Mouse (Mus musculus): ENCODE measurements at regions not wholly inside any gene's neighbourhood (a gene's known extent, or its start where the extent isn't known, plus 50 kb on each side); places are given as distances from the start of the nearest gene placed in this dataset.
A peak's percentile ranks its signal among the peaks of the same experiment; 100 is the strongest.

DNA sequence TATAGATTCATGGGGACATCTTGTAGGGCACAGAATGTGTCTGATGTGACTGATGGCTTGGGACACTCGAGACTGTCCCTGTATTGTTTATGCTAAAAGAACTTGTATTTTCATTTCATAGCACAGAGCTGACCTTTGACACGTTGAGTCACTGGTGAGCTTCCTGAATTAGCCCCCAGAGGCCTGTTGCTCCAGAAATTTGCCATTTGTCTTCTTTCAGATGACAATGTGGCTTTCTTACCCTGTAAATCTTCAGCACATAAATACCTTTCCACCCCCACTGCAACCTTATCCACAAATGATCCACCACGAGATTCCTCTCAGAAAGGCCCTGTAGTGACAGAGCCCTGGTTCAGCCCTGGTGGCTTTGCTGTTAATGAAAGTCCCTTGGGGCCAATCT, 335.5 kb upstream of the Zfp637 start:
- DNase-seq (ENCODE audit: low spot score in 2 of 2) = no peak

DNA sequence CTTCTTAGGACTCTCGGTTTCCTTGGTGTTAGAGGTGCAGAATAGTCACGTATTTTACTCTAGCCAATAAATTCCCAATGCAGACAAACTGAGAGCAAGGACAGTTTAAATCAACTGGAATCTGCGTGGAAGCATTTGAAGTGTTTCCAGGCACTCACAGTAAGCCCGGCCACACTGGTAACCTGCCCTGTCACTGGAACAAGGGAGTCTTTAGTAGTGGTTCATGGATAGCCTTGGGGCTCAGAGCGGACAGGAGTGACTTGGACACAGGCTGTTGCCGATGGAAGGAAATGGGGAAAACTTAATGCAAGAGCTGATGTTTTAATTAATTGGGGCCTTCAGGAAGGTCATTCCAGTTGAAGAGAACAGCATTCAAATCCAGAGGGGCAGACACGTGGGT, 334.4 kb upstream of the Zfp637 start:
- no peak for DNase-seq (ENCODE audit: low spot score in 2 of 2)

DNA sequence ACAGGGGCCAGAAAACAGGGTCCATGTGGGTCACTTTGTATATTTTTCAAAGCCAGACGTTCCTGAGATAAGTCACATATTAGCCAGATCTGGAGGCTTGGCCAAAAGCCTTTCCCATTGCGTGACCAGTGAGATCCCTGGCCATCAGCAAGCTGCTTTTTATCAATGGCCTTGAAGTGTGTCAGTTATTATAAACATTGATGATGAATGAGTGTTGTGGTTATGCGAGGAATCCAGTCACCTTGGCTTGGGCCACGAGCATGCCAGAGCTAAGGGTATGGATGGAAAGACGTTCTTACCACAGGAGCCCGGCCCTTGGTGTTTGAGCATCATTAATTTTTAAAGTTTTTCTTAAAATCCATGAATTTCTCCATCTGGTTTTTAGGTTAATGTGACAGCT, 332.1 kb upstream of the Zfp637 start:
- DNase-seq (ENCODE audit: low spot score in 2 of 2) = no peak

DNA sequence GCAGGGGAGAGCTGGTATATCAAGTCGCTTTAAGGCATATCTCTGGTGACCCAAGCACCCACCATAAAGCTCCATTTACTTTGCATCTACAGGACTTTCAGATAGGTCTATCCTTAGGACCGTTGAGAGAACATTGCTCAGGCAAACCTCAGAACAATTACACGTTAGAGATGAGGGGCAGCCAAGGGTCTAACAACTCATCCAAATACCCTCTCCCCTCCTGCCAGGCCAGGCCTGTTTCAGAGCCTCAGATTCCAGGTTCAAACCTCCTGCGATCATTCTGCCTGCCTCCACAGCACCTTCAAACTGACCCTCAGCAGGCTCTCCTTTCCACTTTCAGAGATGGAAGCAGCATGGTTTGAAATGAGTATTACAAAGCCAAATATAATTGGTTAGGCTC, 331.0 kb upstream of the Zfp637 start:
- no peak for DNase-seq (ENCODE audit: low spot score in 2 of 2)

DNA sequence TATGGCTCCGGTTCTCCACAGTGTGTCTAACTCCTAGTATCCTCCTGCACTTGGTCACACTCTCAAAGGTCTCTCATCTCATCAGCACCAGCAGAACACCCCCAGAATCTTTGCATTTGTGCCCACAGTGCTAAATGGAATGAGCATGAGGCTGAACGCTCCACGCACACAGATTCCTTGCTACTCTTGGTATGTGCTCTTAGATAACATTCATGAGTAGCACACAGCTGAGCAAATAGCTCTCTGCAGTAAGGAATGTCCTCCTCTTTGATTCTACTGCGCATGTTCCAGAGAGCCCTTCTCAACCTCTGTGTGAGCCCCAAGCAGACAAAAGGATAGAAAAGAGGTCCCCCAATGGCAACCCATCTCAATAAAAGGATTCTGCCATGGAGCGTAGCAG, 326.1 kb upstream of the Zfp637 start:
- DNase-seq (ENCODE audit: low spot score in 2 of 2) = no peak

DNA sequence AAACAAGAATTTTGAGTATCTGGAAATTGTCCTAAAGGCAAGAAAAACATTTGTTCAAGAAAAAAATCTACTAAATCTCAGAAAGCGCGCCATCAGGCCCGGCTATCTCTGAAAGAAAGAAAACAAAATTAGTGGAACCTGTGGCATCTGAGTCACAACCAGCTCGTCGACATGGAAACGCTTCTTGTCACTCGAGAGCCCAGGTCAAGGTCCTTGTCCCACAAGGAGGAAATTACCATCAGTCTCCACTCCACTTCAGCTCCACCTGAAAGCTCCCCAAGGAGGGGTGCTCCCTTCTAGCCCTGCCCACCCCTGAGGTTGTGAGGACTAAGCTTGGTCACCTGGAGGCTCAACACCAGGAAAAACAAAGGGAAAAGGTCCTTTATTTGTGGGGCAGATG, 324.1 kb upstream of the Zfp637 start:
- no peak for DNase-seq (ENCODE audit: low spot score in 2 of 2)

DNA sequence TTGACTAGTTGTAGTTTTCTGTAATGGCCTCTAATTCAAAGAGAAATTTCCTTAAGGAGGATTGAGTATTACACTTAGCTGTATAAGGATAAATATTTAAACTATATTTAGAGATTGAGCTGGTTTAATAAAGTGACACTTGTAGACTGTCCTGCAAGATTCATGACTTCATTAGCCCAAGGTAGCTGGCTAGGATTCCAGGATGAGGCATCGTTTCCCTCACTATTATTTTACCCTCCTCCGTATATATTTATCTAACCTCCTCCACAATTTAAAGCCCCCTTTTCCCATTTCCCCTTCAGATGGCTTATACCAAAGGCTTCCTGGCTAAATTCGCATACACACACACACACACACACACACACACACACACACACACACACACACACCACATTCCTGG, 322.0 kb upstream of the Zfp637 start:
- DNase-seq (ENCODE audit: low spot score in 2 of 2) = no peak

DNA sequence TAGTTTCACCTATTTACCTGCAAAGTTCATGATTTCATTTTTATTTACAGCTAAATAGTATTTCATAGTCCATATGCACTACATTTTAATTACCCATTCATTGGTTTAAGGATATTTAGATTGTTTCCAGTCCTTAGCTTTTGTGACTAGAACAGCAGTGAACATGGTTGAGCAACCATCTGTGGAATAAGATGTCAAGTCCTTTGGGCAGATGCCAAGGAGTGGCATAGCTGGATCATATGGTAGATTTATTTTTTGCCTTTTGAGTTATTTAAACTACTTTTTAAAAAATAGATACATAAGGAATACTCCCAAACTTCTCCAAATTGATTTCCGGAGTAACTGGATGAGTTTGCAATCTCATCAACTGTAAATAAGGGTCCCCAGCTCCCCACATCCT, 321.5 kb upstream of the Zfp637 start:
- no peak for DNase-seq (ENCODE audit: low spot score in 2 of 2)

DNA sequence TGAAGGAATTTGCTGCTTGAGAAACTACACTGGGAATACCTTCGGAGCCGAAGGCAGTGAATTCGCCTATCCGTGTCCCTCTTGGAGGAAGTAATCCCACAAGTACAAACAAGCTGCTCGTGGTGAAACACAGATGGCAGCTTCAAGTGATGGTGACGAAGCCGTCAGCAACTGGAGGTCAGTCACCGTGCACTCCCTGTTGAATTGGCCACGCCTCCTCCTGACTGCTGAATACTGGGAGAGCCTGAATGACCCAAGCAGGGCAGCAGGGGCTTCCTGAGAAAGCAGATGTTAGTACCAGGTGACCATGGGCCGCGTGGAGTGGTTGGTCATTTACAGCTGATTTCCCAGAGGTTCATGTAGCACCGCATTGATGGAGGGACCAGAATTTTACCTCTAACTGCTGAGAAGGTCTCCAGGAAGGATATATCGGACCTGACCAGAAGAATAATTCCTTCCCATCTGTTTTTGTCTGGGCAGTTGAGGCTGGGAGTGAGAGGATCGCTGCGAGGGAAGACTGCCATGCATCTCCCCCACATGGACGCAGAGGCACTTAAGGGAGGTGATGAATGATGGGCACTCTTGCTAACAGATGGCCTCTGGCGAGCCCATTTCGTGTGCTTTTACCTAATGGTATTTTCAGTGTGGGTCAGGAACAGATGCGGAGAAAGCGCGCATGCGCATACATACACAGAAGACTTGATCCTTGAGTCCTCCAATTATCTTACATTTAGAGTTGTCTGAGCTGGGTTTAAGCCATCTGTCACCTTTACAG, 314.6 kb upstream of the Zfp637 start:
- no peak for DNase-seq (ENCODE audit: low spot score in 2 of 2)

DNA sequence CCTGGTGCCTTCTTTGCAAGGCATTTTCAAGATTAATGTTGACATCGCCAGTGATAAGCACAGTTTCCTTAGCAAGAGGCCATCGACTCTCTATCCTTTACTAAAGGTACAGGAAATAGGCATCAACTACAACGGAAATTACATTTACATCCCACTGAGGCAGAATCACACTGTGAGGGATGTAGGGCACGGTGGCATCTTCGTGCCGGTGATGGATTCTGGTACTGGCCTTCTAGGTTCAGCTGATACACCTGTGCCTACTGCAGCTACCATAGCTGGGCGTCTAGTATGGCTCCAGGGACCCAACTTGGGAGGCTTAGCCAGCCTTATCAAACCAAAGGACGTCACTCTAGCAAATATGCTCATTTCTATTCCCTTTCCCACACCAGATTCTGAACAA, 313.5 kb upstream of the Zfp637 start:
- DNase-seq (ENCODE audit: low spot score in 2 of 2) = no peak

DNA sequence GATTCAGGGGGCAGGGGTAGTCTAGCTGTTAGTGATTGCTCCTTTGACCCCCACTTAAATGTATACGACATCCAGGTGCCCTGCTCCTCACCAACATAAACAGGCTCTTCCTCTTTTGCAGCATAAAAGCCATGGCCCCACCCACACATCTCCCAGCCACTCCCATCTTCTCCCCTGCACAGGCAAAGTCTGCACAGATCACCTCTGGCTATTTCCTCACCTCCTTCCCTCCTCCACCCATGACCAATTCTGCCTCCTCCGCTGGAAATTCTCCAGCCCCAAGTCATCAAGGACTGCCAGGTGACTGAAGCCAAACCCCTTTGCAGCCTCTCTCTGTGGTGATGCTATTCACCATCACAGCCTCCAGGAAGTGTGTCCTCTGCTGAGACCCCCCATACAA, 306.8 kb upstream of the Zfp637 start:
- DNase-seq (ENCODE audit: low spot score in 2 of 2) = no peak

DNA sequence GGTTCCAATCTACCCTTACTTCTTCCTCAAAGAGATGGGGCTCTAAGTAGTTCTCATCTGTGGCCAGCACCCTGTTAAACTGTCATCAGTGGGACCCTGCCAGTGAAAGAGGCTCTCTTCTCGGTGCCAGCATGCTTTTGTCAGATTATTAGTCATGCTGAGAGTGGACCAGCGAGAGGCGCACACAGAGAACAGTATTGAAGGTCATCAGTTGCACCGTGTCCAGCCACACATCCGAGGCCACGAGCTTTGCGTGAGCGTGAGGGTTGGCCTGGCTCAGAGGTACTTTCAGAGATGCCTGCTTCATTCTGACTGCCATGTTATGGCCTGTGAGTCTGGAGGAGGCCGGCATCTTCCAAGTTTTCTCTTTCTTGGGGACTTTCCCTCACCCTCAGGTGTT, 306.0 kb upstream of the Zfp637 start:
- no peak for DNase-seq (ENCODE audit: low spot score in 2 of 2)

DNA sequence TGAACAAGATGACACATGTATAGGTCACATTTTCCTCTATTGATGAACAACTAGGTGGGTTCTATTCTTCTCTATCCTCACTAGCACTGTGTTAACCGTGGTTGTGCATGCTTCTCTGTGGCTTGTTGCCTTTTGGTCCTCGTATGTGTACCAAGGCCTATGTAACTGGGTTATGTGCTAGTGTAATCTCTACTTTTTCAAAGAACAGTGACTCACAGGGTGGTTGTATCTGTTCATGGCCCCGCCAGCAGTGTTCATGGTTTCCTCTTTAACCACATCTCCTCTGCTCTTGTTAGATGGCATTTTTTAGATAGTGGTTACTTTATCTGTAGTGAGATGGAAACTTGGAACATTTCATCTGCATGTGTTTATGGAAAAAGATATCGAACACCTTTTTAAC, 304.9 kb upstream of the Zfp637 start:
- DNase-seq (ENCODE audit: low spot score in 2 of 2) = no peak

DNA sequence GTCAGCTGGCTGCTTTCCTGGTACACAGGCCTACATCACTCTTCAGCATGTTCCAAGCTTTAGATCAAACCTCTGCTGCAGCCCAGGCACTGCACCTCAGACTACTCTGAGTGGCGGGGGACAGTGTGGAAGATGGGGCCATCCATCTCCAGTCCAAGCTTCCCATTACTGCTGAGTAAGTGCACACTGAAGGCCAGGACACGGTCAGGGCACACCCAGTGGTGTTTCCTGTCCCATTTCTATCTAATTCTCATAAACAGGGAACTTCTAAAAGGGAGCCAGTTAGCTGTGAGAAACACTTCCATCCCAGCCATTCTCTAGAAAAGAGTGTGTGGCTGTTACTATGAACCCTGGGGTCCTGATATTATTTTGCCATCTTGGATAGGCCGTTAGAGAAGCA, 298.5 kb upstream of the Zfp637 start:
- DNase-seq (ENCODE audit: low spot score in 2 of 2) = no peak

DNA sequence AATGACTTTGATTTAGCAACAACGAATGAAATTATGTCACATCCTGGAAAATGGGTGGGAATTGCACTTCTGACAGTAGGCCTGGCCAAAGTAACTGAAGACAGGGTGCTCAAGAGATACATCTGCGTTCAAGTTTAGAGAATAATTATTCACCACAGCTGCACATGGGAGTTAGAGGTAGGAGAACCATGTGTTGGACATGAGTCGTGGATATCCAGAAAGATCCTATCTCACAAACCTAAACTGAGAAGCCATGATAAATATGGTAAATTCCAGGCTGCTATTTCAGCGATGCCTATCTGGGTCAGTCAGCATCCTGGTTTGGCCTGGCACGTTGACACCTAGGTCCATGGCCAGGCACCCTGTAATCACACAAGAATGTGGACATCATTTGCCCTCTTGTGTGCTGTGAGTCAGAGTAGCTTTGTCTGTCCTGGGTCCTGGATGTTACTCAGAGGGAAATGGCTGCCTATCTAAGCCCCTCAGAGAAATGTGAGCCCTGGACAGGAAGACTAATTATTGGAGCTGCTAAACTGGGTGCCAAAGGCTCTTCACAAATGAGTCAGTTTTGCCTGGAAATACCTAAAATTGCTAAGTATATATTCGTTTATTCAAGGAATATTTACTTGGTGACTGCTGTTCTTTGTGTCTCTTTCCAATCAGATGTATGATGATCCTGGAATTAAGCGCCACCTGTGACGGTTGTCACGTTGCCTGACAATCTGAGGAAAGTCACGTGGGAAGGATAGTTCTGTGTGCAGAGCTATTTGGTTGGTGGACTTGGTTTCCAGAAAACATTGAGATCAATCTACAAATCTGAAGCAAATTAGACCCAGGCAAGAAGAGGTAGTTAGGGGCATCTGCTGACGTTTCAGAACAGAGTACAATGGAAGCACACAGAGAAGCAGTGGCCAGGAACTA, 296.4 kb upstream of the Zfp637 start:
- no peak for DNase-seq (ENCODE audit: low spot score in 2 of 2)

DNA sequence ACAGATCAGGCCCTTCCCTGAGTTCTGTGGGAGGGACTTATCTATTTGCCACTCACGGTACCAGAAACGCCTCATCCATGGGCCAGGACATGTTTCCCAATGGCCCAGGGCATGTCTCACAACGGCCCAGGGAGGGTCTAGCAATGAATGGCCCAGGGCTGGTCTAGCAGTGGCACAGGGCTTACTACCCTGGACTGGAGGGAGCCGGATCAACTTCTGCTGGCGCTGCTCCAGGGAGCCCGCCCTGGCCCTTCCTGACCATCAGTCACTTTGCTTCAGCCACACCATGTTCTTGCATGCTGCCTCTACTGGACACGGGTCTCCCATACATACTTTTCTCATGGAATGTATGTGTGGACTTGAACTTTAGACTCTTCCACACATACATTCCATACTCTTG, 290.1 kb upstream of the Zfp637 start:
- no peak for DNase-seq (ENCODE audit: low spot score in 2 of 2)

DNA sequence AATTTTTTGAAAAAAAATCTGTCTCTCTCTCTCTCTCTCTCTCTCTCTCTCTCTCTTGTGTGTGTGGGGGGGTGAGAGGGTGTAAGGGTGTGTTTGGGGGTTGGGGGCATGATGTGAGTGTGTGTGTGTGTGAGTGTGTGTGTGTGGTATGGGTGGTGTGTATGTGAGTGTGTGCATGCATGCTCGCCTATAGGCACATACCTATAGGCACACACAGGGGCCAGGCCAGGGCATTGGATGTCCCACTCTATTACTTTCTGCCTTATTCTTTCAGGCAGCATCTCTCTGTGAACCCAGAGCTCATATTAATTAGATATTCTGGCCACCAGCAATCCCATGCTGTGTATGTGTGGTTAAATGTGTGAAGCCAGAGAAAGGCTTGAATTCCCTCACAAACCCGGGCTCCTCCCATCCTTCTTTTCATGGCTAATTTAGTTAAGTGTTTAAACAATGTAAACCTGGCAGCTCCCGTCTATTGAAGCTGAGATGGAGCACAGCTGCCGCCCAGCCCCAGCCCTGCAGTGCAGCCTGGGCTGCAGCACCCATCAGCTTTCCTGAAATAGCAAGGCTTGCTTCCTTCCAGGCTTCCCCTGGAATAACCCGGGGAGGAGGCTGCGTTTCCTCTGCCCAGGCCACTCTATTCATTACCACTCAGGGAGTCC, 288.8 kb upstream of the Zfp637 start:
- no peak for DNase-seq (ENCODE audit: low spot score in 2 of 2)

DNA sequence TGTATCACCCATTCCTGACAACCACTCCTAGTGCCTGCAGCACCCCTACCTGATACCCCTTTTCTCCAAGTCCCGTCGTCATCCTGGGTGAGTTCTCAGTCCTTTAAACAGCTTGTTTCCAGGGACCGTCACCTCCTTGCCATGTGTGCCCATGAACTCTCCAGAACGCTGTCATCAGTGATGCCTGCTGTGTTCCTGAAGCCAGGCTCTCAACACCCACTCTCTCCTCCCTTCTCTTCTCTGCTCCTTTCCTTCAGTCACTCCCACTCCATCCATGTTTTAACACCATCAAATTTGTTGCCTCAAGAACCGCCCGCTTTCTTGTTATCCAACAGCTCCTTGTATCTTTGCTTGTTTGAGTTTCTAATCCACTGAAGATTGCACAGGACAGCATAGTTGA, 277.8 kb upstream of the Zfp637 start:
- DNase-seq (ENCODE audit: low spot score in 2 of 2) = peak; percentile 47 to 62

DNA sequence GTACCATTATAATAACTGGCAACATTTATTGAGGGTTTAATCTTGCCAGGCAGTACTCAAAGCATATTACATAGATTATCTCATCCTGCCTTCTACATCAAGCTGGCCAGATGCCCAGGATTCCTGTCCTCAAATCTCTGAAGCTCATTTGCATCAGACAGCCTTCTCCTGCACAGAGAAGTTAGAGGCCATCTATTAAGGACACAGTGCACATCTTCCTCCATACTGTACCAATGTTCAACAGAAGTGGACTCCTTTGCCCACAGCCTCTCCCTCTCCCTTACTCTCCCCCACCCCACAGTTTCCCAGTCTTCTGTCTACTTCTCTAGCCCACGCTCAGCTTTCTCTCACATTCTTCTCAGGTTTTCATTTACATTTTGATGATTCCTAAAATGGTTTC, 277.3 kb upstream of the Zfp637 start:
- peak; percentile 51 to 67 for DNase-seq (ENCODE audit: low spot score in 2 of 2)

DNA sequence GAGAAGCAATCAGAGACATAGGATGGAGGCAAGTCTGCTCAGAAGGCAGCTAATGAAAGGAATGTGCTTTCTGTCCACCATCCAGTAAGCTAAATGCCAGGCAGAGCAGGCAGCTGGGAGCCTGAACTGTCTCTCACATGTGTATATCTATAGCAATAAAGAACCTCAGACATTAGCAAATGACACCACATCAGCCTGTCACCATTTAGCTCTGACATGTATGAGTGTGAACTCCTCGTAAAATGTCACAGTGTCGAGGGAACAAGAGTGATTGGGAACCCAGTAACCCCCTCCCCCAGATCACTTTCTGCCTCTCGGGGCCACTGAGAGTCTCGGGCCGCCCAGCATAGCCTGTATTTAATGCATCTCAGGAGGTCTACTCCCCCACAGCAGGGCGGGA, 274.2 kb upstream of the Zfp637 start:
- DNase-seq (ENCODE audit: low spot score in 2 of 2) = no peak

DNA sequence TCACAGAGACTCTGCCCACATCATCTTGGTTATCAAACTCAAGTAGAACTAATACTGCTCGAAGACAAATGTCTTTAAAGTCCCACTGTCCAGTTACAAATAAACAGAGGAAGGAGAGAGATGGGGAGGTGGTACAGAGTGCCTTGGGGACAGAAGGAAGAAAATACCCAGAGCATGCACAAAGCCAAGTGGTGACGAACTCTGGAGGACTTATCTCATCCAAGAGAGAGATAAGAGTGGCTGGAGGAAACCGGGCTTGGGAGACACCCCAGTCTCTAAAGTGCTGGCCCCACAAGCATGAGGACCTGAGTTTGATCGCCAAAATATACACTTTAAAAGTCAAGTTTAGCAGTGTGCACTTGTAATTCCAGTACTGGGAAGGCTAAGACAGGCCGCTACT, 273.3 kb upstream of the Zfp637 start:
- DNase-seq (ENCODE audit: low spot score in 2 of 2) = no peak

DNA sequence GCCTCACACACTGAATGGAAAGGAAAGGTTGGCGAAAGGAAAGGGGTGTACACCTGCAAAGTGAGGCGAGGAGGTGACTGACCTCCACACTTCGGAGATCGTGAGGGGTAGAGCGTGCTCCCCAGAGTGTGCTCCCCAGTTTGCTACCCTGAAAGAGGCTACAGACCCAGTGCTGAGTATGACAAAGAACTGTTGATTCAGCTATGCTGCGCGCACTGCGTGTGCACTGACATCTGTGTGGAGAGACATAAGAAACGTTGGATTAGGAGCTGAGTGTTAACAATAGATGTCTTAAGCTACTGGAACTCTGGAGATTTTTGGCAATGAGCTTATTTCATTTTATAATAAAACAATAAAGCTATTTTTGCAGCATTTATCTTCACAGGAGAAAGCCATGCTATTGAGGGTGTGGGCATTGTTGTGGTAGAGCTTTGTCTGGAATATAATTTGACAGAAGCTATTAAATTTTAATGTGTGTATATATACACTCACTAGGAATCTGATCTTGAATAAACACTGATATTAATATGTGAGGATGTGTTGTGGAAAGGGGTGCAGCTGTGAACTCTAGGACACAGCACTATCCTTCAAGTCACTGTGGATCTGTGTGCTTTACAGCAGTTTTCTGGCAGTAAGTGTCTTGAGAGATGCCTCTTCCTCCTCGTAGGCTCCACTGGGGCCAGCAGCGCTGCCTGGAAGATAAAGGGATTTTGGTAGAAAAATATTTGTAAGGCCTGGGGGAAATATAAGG, 271.2 kb upstream of the Zfp637 start:
- DNase-seq (ENCODE audit: low spot score in 2 of 2) = no peak
